In genomic region chr12:71904926-71905325, GRCm38 (mm10) we compare ENCODE assay signal across 19 mouse cellular contexts.
DNase-seq lines count a peak whose midpoint lies in the region; ATAC-seq and TF ChIP-seq lines count a peak whose summit lies in the region.
"Had no signal": no experiment of that assay in that cellular context is flagged by ENCODE, and none has a peak within 500 bp of the region (broad histone marks: within the 10 kb centered on the region; RNA-seq: fewer than 3 reads in every experiment).

No protein-coding gene starts in this region.

- peaks cover 19% of the 10 kb centered on the region for H3K36me3 ChIP-seq in heart, embryonic 16.5 days (ENCODE audit: control insufficient read depth, insufficient read depth)
- H3K36me3 ChIP-seq in liver, postnatal 0 days (replicated peaks; ENCODE audit: insufficient read depth, low read length), result peaks cover 6% of the 10 kb centered on the region; the same call in 1 of the 2 replicates
- peaks cover 3% of the 10 kb centered on the region for H3K36me3 ChIP-seq in liver, embryonic 11.5 days (ENCODE audit: control insufficient read depth, insufficient read depth, low read length)
- no peaks in the 10 kb centered on the region for H3K36me3 ChIP-seq in stomach, embryonic 16.5 days (ENCODE audit: control insufficient read depth, insufficient read depth, low read length)
- H3K36me3 ChIP-seq in kidney, embryonic 15.5 days, result peaks cover 15% of the 10 kb centered on the region

- H3K27me3 ChIP-seq in heart, embryonic 16.5 days (ENCODE audit: control insufficient read depth, insufficient read depth, low read length), result no peaks in the 10 kb centered on the region
- H3K27me3 ChIP-seq in liver, postnatal 0 days (ENCODE audit: insufficient read depth, low read length), result no peaks in the 10 kb centered on the region
- H3K27me3 ChIP-seq in liver, embryonic 11.5 days (replicated peaks; ENCODE audit: control insufficient read depth, insufficient read depth, low read length), result no peaks in the 10 kb centered on the region
- no peaks in the 10 kb centered on the region for H3K27me3 ChIP-seq in stomach, embryonic 16.5 days (ENCODE audit: control insufficient read depth, insufficient read depth, low read length)
- H3K27me3 ChIP-seq in kidney, embryonic 15.5 days, result no peaks in the 10 kb centered on the region
- H3K27me3 ChIP-seq: hindbrain, embryonic 15.5 days; limb, embryonic 15.5 days; Patski; stomach, embryonic 15.5 days had no signal

- H3K4me3 ChIP-seq in heart, embryonic 16.5 days (ENCODE audit: low read length), result no peak overlapping the region
- no peak overlapping the region for H3K4me3 ChIP-seq in liver, postnatal 0 days (ENCODE audit: low read depth, low read length)
- no peak overlapping the region for H3K4me3 ChIP-seq in liver, embryonic 11.5 days (ENCODE audit: low read depth, low read length)
- H3K4me3 ChIP-seq in stomach, embryonic 16.5 days (replicated peaks; ENCODE audit: low read length), result no peak overlapping the region
- H3K4me3 ChIP-seq in kidney, embryonic 15.5 days (replicated peaks), result no peak overlapping the region
- H3K4me3 ChIP-seq: hindbrain, embryonic 15.5 days; limb, embryonic 15.5 days; midbrain, embryonic 10.5 days; stomach, embryonic 15.5 days had no signal

- TF ChIP-seq EP300 in liver, postnatal 0 days (IDR thresholded peaks at IDR 0.05; ENCODE audit: low read depth), result no peak

- no peak overlapping the region for H3K4me2 ChIP-seq in heart, embryonic 16.5 days (ENCODE audit: low read depth, low read length)
- H3K4me2 ChIP-seq in liver, postnatal 0 days (ENCODE audit: low read depth, low read length), result no peak overlapping the region
- no peak overlapping the region for H3K4me2 ChIP-seq in liver, embryonic 11.5 days
- H3K4me2 ChIP-seq in stomach, embryonic 16.5 days (ENCODE audit: low read depth, low read length), result no peak overlapping the region
- no peak overlapping the region for H3K4me2 ChIP-seq in kidney, embryonic 15.5 days
- H3K4me2 ChIP-seq: hindbrain, embryonic 15.5 days; limb, embryonic 15.5 days; stomach, embryonic 15.5 days had no signal

- peaks cover 34% of the 10 kb centered on the region for H3K4me1 ChIP-seq in heart, embryonic 16.5 days (ENCODE audit: control insufficient read depth, insufficient read depth, low read length)
- H3K4me1 ChIP-seq in liver, postnatal 0 days (ENCODE audit: insufficient read depth), result peaks cover 21% of the 10 kb centered on the region
- H3K4me1 ChIP-seq in liver, embryonic 11.5 days (replicated peaks; ENCODE audit: control insufficient read depth, insufficient read depth, low read length), result peaks cover 11% of the 10 kb centered on the region
- peaks cover 15% of the 10 kb centered on the region for H3K4me1 ChIP-seq in stomach, embryonic 16.5 days (ENCODE audit: control insufficient read depth, insufficient read depth, low read length)
- H3K4me1 ChIP-seq in kidney, embryonic 15.5 days, result peaks cover 7% of the 10 kb centered on the region
- H3K4me1 ChIP-seq: stomach, embryonic 15.5 days had no signal

- intact Hi-C loops in heart, postnatal 14 days (cut with DNase I), result no loop called here

- ATAC-seq in heart, embryonic 16.5 days (replicated peaks; ENCODE audit: extremely low read depth, insufficient read depth, low FRiP score), result no peak
- ATAC-seq in liver, postnatal 0 days, result no peak
- ATAC-seq in liver, embryonic 11.5 days (replicated peaks; ENCODE audit: low FRiP score), result no peak
- ATAC-seq in stomach, embryonic 16.5 days (ENCODE audit: insufficient read depth, low FRiP score), result no peak
- ATAC-seq in kidney, embryonic 15.5 days (replicated peaks; ENCODE audit: low FRiP score), result no peak
- ATAC-seq: activated CD4-positive, CD25-positive, alpha-beta regulatory T cell, adult 4 months; Patski had no signal

- no peak for TF ChIP-seq CTCF in liver, postnatal 0 days (IDR thresholded peaks at IDR 0.05; ENCODE audit: low read depth)

- WGBS in heart, embryonic 16.5 days, result 85% methylated on average over 4 of the region's 4 CpGs
- 71% methylated on average over 4 of the region's 4 CpGs for WGBS in liver, postnatal 0 days (ENCODE audit: insufficient replicate concordance)
- 81% methylated on average over 4 of the region's 4 CpGs for WGBS in liver, embryonic 11.5 days
- WGBS in stomach, embryonic 16.5 days, result 87% methylated on average over 4 of the region's 4 CpGs
- 86% methylated on average over 4 of the region's 4 CpGs for WGBS in kidney, embryonic 15.5 days

- no peak overlapping the region for H3K9ac ChIP-seq in heart, embryonic 16.5 days (ENCODE audit: low read length)
- no peak overlapping the region for H3K9ac ChIP-seq in liver, postnatal 0 days (replicated peaks)
- no peak overlapping the region for H3K9ac ChIP-seq in liver, embryonic 11.5 days (ENCODE audit: low read depth, low read length)
- no peak overlapping the region for H3K9ac ChIP-seq in stomach, embryonic 16.5 days (ENCODE audit: low read length)
- H3K9ac ChIP-seq in kidney, embryonic 15.5 days, result no peak overlapping the region
- H3K9ac ChIP-seq: hindbrain, embryonic 15.5 days; limb, embryonic 15.5 days; stomach, embryonic 15.5 days had no signal

- 0 out of 2 replicates have a peak overlapping the region, but pooled peaks have one; percentile 37 for H3K27ac ChIP-seq in heart, embryonic 16.5 days (ENCODE audit: low read length)
- H3K27ac ChIP-seq in liver, postnatal 0 days (ENCODE audit: low read depth), result peak overlapping the region; percentile 57
- H3K27ac ChIP-seq in liver, embryonic 11.5 days (ENCODE audit: low read depth, low read length), result no peak overlapping the region
- H3K27ac ChIP-seq in stomach, embryonic 16.5 days (ENCODE audit: low read length), result peak overlapping the region; percentile 21; the same call in 1 of the 2 replicates
- H3K27ac ChIP-seq in kidney, embryonic 15.5 days, result no peak overlapping the region
- H3K27ac ChIP-seq: hindbrain, embryonic 15.5 days; limb, embryonic 15.5 days; midbrain, embryonic 10.5 days; stomach, embryonic 15.5 days had no signal

- no peaks in the 10 kb centered on the region; the same call in 1 of the 2 replicates for H3K9me3 ChIP-seq in heart, embryonic 16.5 days (replicated peaks; ENCODE audit: control insufficient read depth, low read length)
- no peaks in the 10 kb centered on the region for H3K9me3 ChIP-seq in liver, postnatal 0 days (ENCODE audit: low read length)
- no peaks in the 10 kb centered on the region for H3K9me3 ChIP-seq in liver, embryonic 11.5 days (ENCODE audit: control insufficient read depth, low read length)
- no peaks in the 10 kb centered on the region for H3K9me3 ChIP-seq in stomach, embryonic 16.5 days (replicated peaks; ENCODE audit: control insufficient read depth, low read length)
- no peaks in the 10 kb centered on the region for H3K9me3 ChIP-seq in kidney, embryonic 15.5 days (replicated peaks)
- H3K9me3 ChIP-seq: hindbrain, embryonic 15.5 days; limb, embryonic 15.5 days; stomach, embryonic 15.5 days had no signal

- peak; percentile 49 to 59 for DNase-seq in cerebellum, postnatal 14 days
- no peak for DNase-seq in cerebellum, postnatal 4 days (ENCODE audit: low spot score in 2 of 2)
- DNase-seq in heart, postnatal 14 days, result no peak
- no peak for DNase-seq in liver, postnatal 0 days
- no peak for DNase-seq in liver, embryonic 11.5 days (ENCODE audit: low spot score)
- DNase-seq: adrenal gland, postnatal 36 days; kidney, adult 11 months; kidney, postnatal 10 days; lung, postnatal 4 days; thymus, postnatal 25 days had no signal

Comparison
In these comparisons a context has a peak if more than half of its experiments do, and no peak if none do; other contexts are left out.
1. DNase-seq: peak in cerebellum, postnatal 14 days (2 of 2); none in cerebellum, postnatal 4 days (0 of 2), heart, postnatal 14 days (0 of 2), liver, postnatal 0 days (single experiment) and liver, embryonic 11.5 days (single experiment).
2. H3K27ac ChIP-seq: peak in heart, embryonic 16.5 days (single experiment), liver, postnatal 0 days (single experiment) and stomach, embryonic 16.5 days (single experiment); none in liver, embryonic 11.5 days (single experiment) and kidney, embryonic 15.5 days (single experiment).